Mouse (Mus musculus): ENCODE measurements around the gene Gm3646.

- TF ChIP-seq CTCF (IDR thresholded peaks at IDR 0.05; ENCODE audit: borderline replicate concordance, insufficient read depth, low read length) (no peak), POLR2A (IDR thresholded peaks at IDR 0.05; ENCODE audit: low read depth, low read length) (no peak)
Observed at GRCm38 (mm10) chr1:39815766-39816165, 10.6 kb upstream of the Gm3646 start.
